Mouse (Mus musculus) testis, adult 2 months (tissue): ENCODE data around the gene Tbxas1.

ENCODE experiments used
- CTCF ChIP-seq: fragments of 200-500 bp; IDR thresholded peaks from 2 replicates; pipeline ENCODE4 v1.5.1; 2012; ENCODE audit warnings: low read depth, mild to moderate bottlenecking, inconsistent platforms, low read length, moderate library complexity; ENCODE audit not compliant: control insufficient read depth, insufficient read depth, insufficient replicate concordance
- POLR2A ChIP-seq: fragments of 200-500 bp; IDR thresholded peaks from 2 replicates; pipeline ENCODE4 v1.6.1; 2012; ENCODE audit warnings: low read depth, mild to moderate bottlenecking, inconsistent platforms, low read length, moderate library complexity; ENCODE audit not compliant: control insufficient read depth

DNA sequence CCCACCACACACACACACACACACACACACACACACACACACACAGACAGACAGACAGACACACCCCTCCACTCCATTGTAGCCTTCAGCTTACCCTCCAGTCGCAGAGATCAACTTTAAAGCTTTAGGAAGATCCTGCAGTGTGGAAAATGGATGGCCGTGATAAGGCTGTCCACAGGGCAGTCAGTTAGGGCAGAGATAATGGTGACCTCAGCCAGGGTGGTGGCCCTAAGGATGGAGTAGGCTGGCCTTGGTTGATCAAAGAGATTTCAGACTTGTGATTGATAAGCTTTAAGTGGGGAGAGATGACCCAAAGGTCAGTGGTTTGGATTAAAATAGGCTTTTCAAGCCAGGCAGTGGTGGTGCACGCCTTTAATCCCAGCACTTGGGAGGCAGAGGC lies 120.6 kb downstream of the Tbxas1 start:
- TF ChIP-seq POLR2A (no peak), CTCF (no peak)
